Mouse (Mus musculus): ENCODE data around the gene Nrde2. TPM values are rescaled to one million over a fixed set of nuclear protein-coding genes. Genes with fewer than 3 reads are reported as not detected.
A peak's percentile ranks its signal among the peaks of the same experiment; 100 is the strongest.

Nrde2 gene
- polyA plus RNA-seq, 1 experiment, result 8.1 TPM

DNA sequence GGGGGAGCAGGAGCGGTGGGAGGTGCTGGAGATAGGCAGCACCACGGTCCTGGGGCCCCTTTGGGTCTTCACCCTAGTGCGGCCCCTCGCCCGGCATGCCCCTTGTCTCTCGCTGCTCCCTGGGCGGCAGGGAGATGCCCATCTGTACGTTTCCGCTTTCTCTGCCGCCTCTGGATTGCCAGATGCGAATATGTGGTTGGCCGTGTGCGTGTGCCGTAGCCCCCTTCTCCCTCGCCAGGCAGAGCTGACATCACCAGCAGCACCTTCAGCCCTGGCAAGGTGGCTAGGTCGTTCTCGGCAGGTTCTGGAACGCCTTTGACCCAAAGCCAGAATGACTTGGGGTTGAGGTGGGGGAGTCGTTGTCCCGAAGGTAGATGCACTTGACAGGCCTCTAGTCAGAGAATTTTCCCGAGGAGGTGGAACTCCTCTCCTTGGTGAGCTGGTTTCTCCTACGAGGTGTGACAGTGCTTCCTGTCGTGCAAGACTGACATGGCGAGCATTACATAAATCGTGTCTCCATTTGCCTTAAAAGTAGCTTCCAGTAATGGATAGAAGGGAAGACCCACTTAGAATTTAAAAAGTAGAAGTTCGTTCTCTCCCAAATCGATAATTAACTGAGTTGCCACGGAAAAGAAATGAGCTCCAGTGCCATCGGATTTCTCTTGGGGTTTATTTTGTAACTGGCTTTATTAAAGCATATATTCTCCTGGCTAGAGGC, 41.4 kb upstream of the Nrde2 start:
- Histone ChIP-seq H3K4me1 (ENCODE audit: control insufficient read depth, insufficient read depth, low read length) (peaks cover 10% of the 10 kb centered on the region), H3K27me3 (ENCODE audit: control insufficient read depth, insufficient read depth, low read length) (no peaks in the 10 kb centered on the region), H3K4me3 (ENCODE audit: control insufficient read depth, low read depth, low read length) (peak overlapping the region; percentile 90), H3K27ac (ENCODE audit: control insufficient read depth, insufficient read depth, low read depth, low read length) (peak overlapping the region; percentile 62), H3K36me3 (ENCODE audit: control insufficient read depth, insufficient read depth, low read length) (peaks cover 7% of the 10 kb centered on the region)
- peak; percentile 30; the same call in 1 of the 2 replicates for TF ChIP-seq POLR2A (IDR thresholded peaks at IDR 0.05; ENCODE audit: control insufficient read depth, low read depth, low read length)
- no peak for TF ChIP-seq CTCF (IDR thresholded peaks at IDR 0.05; ENCODE audit: control insufficient read depth, insufficient read depth, insufficient replicate concordance, low read depth, low read length)

- H3K27ac ChIP-seq (ENCODE audit: control insufficient read depth, insufficient read depth, low read depth, low read length), result peak overlapping the region; percentile 95
- H3K4me1 ChIP-seq (ENCODE audit: control insufficient read depth, insufficient read depth, low read length), result peaks cover 10% of the 10 kb centered on the region
- peaks cover 6% of the 10 kb centered on the region for H3K36me3 ChIP-seq (ENCODE audit: control insufficient read depth, insufficient read depth, low read length)
- peak overlapping the region; percentile 90 for H3K4me3 ChIP-seq (ENCODE audit: control insufficient read depth, low read depth, low read length)
- TF ChIP-seq POLR2A (IDR thresholded peaks at IDR 0.05; ENCODE audit: control insufficient read depth, low read depth, low read length) (no peak), CTCF (IDR thresholded peaks at IDR 0.05; ENCODE audit: control insufficient read depth, insufficient read depth, insufficient replicate concordance, low read depth, low read length) (no peak)
- no peaks in the 10 kb centered on the region for H3K27me3 ChIP-seq (ENCODE audit: control insufficient read depth, insufficient read depth, low read length)
Observed at GRCm38 (mm10) chr12:100199891-100200644, 40.6 kb upstream of the Nrde2 start.

DNA sequence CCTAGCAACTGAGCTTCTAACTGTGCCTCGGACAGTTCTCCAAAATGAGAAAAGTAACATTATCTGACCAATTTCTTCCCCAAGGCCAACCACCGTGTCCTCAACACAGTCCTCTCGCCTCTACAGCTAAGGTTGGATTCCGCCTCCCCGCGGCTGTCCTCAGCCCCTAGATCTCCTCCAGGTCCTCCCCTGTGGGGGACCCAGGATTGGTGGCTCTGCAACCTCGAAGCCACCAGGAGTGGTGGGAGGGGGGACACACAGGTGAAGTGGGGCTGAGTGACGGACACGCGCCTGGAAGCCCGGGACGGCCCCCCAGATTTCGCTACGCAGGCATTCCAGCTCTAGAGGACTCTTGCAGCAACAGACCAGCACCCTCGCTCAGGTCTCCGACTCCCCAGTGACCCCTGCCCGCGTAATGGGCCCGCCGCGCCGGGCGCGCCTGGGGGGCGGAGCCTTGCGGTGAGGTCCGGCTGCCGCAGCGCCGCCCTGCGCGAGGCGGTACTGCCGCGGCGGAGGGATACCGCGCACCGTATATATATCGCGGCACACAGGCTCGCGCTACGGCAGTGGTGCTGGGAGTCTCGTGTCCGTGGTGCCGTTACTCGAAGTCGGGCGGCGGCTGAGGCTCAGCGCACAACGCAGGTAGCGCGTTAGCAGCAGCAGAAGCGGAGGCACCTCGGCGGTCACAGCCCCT, 39.7 kb upstream of the Nrde2 start, which contains the start of gene Calm1:
TSS of gene Calm1 (plus strand) at position 469 of the 694 bp plus-strand sequence.
- peak within 1 kb of the TSS; percentile 90 for H3K4me3 ChIP-seq (ENCODE audit: control insufficient read depth, low read depth, low read length)
- H3K27ac ChIP-seq (ENCODE audit: control insufficient read depth, insufficient read depth, low read depth, low read length), result peak within 1 kb of the TSS; percentile 95
- no peaks in the 10 kb centered on the region for H3K27me3 ChIP-seq (ENCODE audit: control insufficient read depth, insufficient read depth, low read length)
- H3K4me1 ChIP-seq (ENCODE audit: control insufficient read depth, insufficient read depth, low read length), result peaks cover 10% of the 10 kb centered on the region
- H3K36me3 ChIP-seq (ENCODE audit: control insufficient read depth, insufficient read depth, low read length), result peaks cover 6% of the 10 kb centered on the region
- TF ChIP-seq POLR2A (IDR thresholded peaks at IDR 0.05; ENCODE audit: control insufficient read depth, low read depth, low read length), result peak; percentile 100
- peak; percentile 22; the same call in 1 of the 2 replicates for TF ChIP-seq CTCF (IDR thresholded peaks at IDR 0.05; ENCODE audit: control insufficient read depth, insufficient read depth, insufficient replicate concordance, low read depth, low read length)

- H3K4me3 ChIP-seq (ENCODE audit: control insufficient read depth, low read depth, low read length), result no peak overlapping the region
- H3K27me3 ChIP-seq (ENCODE audit: control insufficient read depth, insufficient read depth, low read length), result no peaks in the 10 kb centered on the region
- H3K4me1 ChIP-seq (ENCODE audit: control insufficient read depth, insufficient read depth, low read length), result peaks cover 9% of the 10 kb centered on the region
- H3K36me3 ChIP-seq (ENCODE audit: control insufficient read depth, insufficient read depth, low read length), result no peaks in the 10 kb centered on the region; the same call in 1 of the 2 replicates
- no peak overlapping the region for H3K27ac ChIP-seq (ENCODE audit: control insufficient read depth, insufficient read depth, low read depth, low read length)
- TF ChIP-seq CTCF (IDR thresholded peaks at IDR 0.05; ENCODE audit: control insufficient read depth, insufficient read depth, insufficient replicate concordance, low read depth, low read length) (no peak), POLR2A (IDR thresholded peaks at IDR 0.05; ENCODE audit: control insufficient read depth, low read depth, low read length) (no peak)
Observed at GRCm38 (mm10) chr12:100196786-100197185, 37.3 kb upstream of the Nrde2 start.

DNA sequence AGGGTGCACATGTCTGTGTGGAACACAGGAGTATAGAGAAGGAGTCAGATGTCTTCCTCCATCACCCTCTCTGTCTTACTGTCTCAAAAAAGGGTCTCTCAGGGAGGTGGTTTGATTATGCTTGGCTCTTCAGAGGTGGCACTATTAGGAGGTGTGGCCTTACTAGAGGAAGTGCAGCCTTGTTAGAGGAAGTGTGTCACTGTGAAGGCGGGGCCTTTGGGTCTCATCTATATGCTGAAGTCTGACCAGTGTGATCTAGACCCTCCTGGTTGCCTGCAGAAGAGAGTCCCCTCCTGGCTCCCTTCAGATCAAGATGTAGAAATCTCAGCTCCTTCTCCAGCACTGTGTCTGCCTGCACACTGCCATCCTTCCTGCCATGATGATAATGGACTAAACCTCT, 34.7 kb upstream of the Nrde2 start:
- peaks cover 2% of the 10 kb centered on the region; the same call in 1 of the 2 replicates for H3K4me1 ChIP-seq (ENCODE audit: control insufficient read depth, insufficient read depth, low read length)
- no peaks in the 10 kb centered on the region for H3K36me3 ChIP-seq (ENCODE audit: control insufficient read depth, insufficient read depth, low read length)
- TF ChIP-seq POLR2A (IDR thresholded peaks at IDR 0.05; ENCODE audit: control insufficient read depth, low read depth, low read length) (no peak), CTCF (IDR thresholded peaks at IDR 0.05; ENCODE audit: control insufficient read depth, insufficient read depth, insufficient replicate concordance, low read depth, low read length) (no peak)
- no peak overlapping the region for H3K27ac ChIP-seq (ENCODE audit: control insufficient read depth, insufficient read depth, low read depth, low read length)
- no peak overlapping the region for H3K4me3 ChIP-seq (ENCODE audit: control insufficient read depth, low read depth, low read length)
- no peaks in the 10 kb centered on the region for H3K27me3 ChIP-seq (ENCODE audit: control insufficient read depth, insufficient read depth, low read length)

DNA sequence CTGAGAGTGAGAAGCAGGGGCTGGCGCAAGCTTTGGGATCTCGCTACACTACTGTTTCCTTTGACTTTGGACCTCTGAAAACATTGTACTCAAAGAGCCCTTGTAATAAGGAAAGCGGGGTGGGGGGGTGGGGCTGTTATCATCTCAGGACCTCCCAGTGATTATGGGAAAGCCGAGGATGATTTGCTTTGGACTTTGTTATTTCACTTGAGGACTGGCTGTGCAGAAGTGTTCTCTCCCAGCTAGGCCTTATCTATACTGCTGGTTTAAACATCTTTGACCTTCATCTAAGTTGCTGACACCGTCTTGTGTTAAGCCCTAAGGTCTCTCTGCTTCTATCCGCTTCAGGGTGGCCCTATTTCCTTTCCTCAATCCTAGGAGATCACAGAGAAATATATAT, 31.3 kb upstream of the Nrde2 start:
- Histone ChIP-seq H3K4me1 (ENCODE audit: control insufficient read depth, insufficient read depth, low read length) (peaks cover 6% of the 10 kb centered on the region), H3K4me3 (ENCODE audit: control insufficient read depth, low read depth, low read length) (no peak overlapping the region), H3K36me3 (ENCODE audit: control insufficient read depth, insufficient read depth, low read length) (no peaks in the 10 kb centered on the region), H3K27me3 (ENCODE audit: control insufficient read depth, insufficient read depth, low read length) (no peaks in the 10 kb centered on the region), H3K27ac (ENCODE audit: control insufficient read depth, insufficient read depth, low read depth, low read length) (no peak overlapping the region)
- TF ChIP-seq POLR2A (IDR thresholded peaks at IDR 0.05; ENCODE audit: control insufficient read depth, low read depth, low read length) (no peak), CTCF (IDR thresholded peaks at IDR 0.05; ENCODE audit: control insufficient read depth, insufficient read depth, insufficient replicate concordance, low read depth, low read length) (no peak)

All from testis, adult 2 months (tissue).